Mouse (Mus musculus) heart, postnatal 0 days (tissue): Measurements from ENCODE around the gene Marc1. TPM values are rescaled to one million over a fixed set of nuclear protein-coding genes. Genes with fewer than 3 reads are reported as not detected.

Source experiments
- ATAC-seq: fragments of 200-750 bp; cut with Nextera tagmentation; 2 replicates; pipeline ENCODE4 v1.8.0; 2017; ENCODE audit warnings: low read depth, moderate number of reproducible peaks, moderate library complexity; ENCODE audit not compliant: insufficient read depth
- DNase-seq: peaks from one replicate; pipeline ENCODE4 v3.0.0-alpha.2; 2016; ENCODE audit warnings: low spot score
- H3K27ac ChIP-seq: fragments of 300-500 bp; sonication (generic); 2 replicates; pipeline ENCODE4 v1.5.1; 2014; ENCODE audit warnings: low read depth, mild to moderate bottlenecking
- H3K27me3 ChIP-seq: fragments of 300-500 bp; sonication (generic); 2 replicates; pipeline ENCODE4 v1.6.1; 2014; ENCODE audit warnings: low read length, mixed read lengths; ENCODE audit not compliant: control insufficient read depth, insufficient read depth
- H3K36me3 ChIP-seq: fragments of 300-500 bp; sonication (generic); replicated peaks from 2 replicates; pipeline ENCODE4 v1.6.1; 2014; ENCODE audit warnings: low read length, mixed read lengths; ENCODE audit not compliant: control insufficient read depth, insufficient read depth
- H3K4me1 ChIP-seq: fragments of 300-500 bp; sonication (generic); 2 replicates; pipeline ENCODE4 v1.6.1; 2014; ENCODE audit warnings: antibody characterized with exemption; ENCODE audit not compliant: control insufficient read depth, insufficient read depth
- H3K4me2 ChIP-seq: fragments of 300-500 bp; sonication (generic); 2 replicates; pipeline ENCODE4 v1.6.1; 2014; ENCODE audit warnings: low read depth, mild to moderate bottlenecking, low read length, moderate library complexity
- H3K4me3 ChIP-seq: fragments of 300-500 bp; sonication (generic); 2 replicates; pipeline ENCODE4 v1.5.1; 2014; ENCODE audit warnings: low read depth, low read length
- H3K9ac ChIP-seq: fragments of 300-500 bp; sonication (generic); replicated peaks from 2 replicates; pipeline ENCODE4 v1.6.1; 2014; ENCODE audit warnings: low read depth, low read length, mixed read lengths
- H3K9me3 ChIP-seq: fragments of 300-500 bp; sonication (generic); replicated peaks from 2 replicates; pipeline ENCODE4 v1.6.1; 2016; ENCODE audit warnings: low read length; ENCODE audit not compliant: control insufficient read depth
- CTCF ChIP-seq: IDR thresholded peaks from 2 replicates; pipeline ENCODE4 v1.5.1; 2016; ENCODE audit warnings: antibody characterized with exemption, control low read depth, low read depth
- EP300 ChIP-seq: IDR thresholded peaks from 2 replicates; pipeline ENCODE4 v1.6.1; 2016; ENCODE audit warnings: antibody characterized with exemption, low read depth
- WGBS: fragments of 180-500 bp; shearing (Covaris S2); extraction: QIAGEN DNeasy Blood & Tissue Kit; methylation state at CpG from one replicate; pipeline ENCODE4 v1.1.7; 2014; 5-methylcytosine and 5-hydroxymethylcytosine counted together
- polyA plus RNA-seq: library from polyadenylated mRNA; unstranded; fragments of >200 nt; fragmentation: Nextera tagmentation; extraction: Ambion mirVana; gene quantifications from 2 replicates; pipeline ENCODE4 v1.2.1, GENCODE M21; 2015
- total RNA-seq: library from RNA; depleted of rRNA; stranded (reverse); fragments of >200 nt; gene quantifications from 2 replicates; pipeline ENCODE4 v1.2.3, GENCODE M21; 2014; ENCODE audit warnings: low replicate concordance

Marc1 gene
- total and polyA plus RNA-seq, 2 experiments from 2014 or later: not detected

- WGBS: 72% methylated on average over 7 of the region's 7 CpGs
- Histone ChIP-seq H3K9me3 (no peaks in the 10 kb centered on the region), H3K4me3 (no peak overlapping the region), H3K4me1 (peaks cover 5% of the 10 kb centered on the region; the same call in 1 of the 2 replicates), H3K9ac (no peak overlapping the region), H3K27me3 (peaks cover 22% of the 10 kb centered on the region), H3K4me2 (no peak overlapping the region), H3K36me3 (no peaks in the 10 kb centered on the region), H3K27ac (no peak overlapping the region)
- ATAC-seq: no peak
- TF ChIP-seq CTCF (no peak), EP300 (no peak)
- no peak for DNase-seq
These were observed 4.0 kb downstream of the Marc1 start for GRCm38 (mm10) chr1:184807123-184807522.

- 88% methylated on average over 4 of the region's 4 CpGs for WGBS
- no peak overlapping the region for H3K4me3 ChIP-seq
- peaks cover 3% of the 10 kb centered on the region; the same call in 1 of the 2 replicates for H3K4me1 ChIP-seq
- H3K27ac ChIP-seq: no peak overlapping the region
- no peak for TF ChIP-seq EP300
- no peak for TF ChIP-seq CTCF
- no peak overlapping the region for H3K4me2 ChIP-seq
- H3K36me3 ChIP-seq: no peaks in the 10 kb centered on the region
- H3K9ac ChIP-seq: no peak overlapping the region
- peaks cover 9% of the 10 kb centered on the region for H3K27me3 ChIP-seq
- 0 out of 2 replicates have a peak, but pooled peaks cover 3% of the 10 kb centered on the region for H3K9me3 ChIP-seq
- ATAC-seq (no peak), DNase-seq (no peak)
These were observed 5.4 kb downstream of the Marc1 start for GRCm38 (mm10) chr1:184805749-184806148.

GRCm38 (mm10) chr1:184793163-184793876 lies 17.8 kb downstream of the Marc1 start:
- no peak; the same call in 1 of the 2 replicates for ATAC-seq
- no peak overlapping the region for H3K9ac ChIP-seq
- TF ChIP-seq CTCF (peak; percentile 39), EP300 (no peak)

GRCm38 (mm10) chr1:184791109-184791508 lies 20.0 kb downstream of the Marc1 start:
- H3K4me1 ChIP-seq: no peaks in the 10 kb centered on the region
- H3K9me3 ChIP-seq: no peaks in the 10 kb centered on the region
- TF ChIP-seq EP300 (no peak), CTCF (peak; percentile 91)
- H3K9ac ChIP-seq: no peak overlapping the region
- no peaks in the 10 kb centered on the region for H3K27me3 ChIP-seq
- no peak overlapping the region for H3K27ac ChIP-seq
- H3K4me3 ChIP-seq: no peak overlapping the region
- DNase-seq: peak; percentile 41
- no peaks in the 10 kb centered on the region for H3K36me3 ChIP-seq
- H3K4me2 ChIP-seq: no peak overlapping the region
- no peak for ATAC-seq
- 8% methylated on average over 2 of the region's 2 CpGs for WGBS

More at GRCm38 (mm10) chr1:184793163-184793876, 17.8 kb downstream of the Marc1 start:
- peak; percentile 23 for DNase-seq
- Histone ChIP-seq H3K9me3 (0 out of 2 replicates have a peak, but pooled peaks cover 5% of the 10 kb centered on the region), H3K36me3 (no peaks in the 10 kb centered on the region), H3K27ac (no peak overlapping the region), H3K4me2 (peak overlapping the region; percentile 29), H3K4me1 (no peaks in the 10 kb centered on the region), H3K27me3 (no peaks in the 10 kb centered on the region), H3K4me3 (no peak overlapping the region)
- 19% methylated on average over 27 of the region's 27 CpGs for WGBS

- ATAC-seq (no peak), DNase-seq (no peak)
- TF ChIP-seq CTCF: no peak
- no peak for TF ChIP-seq EP300
- H3K36me3 ChIP-seq: no peaks in the 10 kb centered on the region
- WGBS: 61% methylated on average over 13 of the region's 13 CpGs
- H3K4me1 ChIP-seq: no peaks in the 10 kb centered on the region
- no peak overlapping the region for H3K27ac ChIP-seq
- no peak overlapping the region for H3K4me3 ChIP-seq
- no peaks in the 10 kb centered on the region for H3K27me3 ChIP-seq
- no peak overlapping the region for H3K4me2 ChIP-seq
- no peaks in the 10 kb centered on the region for H3K9me3 ChIP-seq
- no peak overlapping the region for H3K9ac ChIP-seq
These were observed 24.5 kb downstream of the Marc1 start for GRCm38 (mm10) chr1:184786376-184787151.
